Mouse (Mus musculus): ENCODE data around the gene Cdkal1.

The Cdkal1 gene

DNA sequence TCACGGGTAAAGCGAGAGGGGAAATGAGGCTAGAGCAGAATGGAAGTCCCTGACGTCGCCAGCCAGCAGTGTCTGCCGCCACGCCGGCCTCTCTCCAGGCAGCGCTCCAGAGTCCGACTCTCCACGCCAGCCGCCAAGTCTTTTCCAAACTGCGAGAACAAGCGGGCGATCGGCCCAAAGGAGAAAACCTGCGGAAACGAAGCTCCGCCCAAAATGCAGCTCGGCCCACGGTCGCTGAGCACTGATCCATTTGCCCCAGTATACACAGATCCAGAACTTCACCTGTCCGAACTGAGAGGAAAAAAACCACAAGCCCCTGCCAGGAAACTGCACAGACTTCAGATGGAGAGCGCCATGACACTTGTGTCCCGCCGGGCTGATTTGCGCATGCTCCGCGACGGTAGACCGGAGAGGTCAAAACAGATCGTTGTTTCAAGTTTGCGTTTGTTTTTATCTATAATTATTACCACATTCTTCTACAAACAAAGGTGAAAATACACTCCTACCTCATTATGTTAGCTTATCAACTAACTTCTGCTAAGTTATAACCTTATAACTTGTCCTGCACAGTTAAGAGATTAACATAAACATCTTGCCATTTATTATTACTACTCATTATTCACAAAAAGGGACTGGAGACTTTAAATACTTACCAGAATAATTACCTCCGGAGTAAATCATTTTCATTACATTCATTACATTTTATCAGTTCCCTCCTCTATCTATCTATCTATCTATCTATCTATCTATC, at the start of gene Cdkal1:
Cdkal1 (minus strand) TSS at position 394 of the 751 bp plus-strand sequence.
- DNase-seq (ENCODE audit: low read depth): peak; percentile 90

DNA sequence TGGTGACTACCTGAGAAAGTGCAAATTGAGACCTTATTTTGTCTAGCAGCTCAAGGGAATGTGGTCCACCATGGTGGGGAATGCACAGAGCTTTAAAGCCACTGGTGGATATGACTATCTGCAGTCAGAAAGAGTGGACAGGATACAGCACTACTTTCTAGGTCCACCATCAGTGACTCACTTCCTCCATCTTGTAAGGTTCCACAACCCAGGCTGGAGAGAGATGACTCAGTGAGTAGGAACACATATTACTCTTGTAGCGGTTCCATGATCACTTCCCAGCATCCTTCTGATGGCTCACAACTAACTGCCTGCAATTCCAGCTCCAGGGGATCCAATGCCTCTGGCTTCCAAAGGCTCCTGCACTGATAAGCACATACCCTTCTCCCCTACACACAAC, 47.9 kb upstream of the Cdkal1 start:
- DNase-seq (ENCODE audit: low read depth): peak; percentile 13

DNA sequence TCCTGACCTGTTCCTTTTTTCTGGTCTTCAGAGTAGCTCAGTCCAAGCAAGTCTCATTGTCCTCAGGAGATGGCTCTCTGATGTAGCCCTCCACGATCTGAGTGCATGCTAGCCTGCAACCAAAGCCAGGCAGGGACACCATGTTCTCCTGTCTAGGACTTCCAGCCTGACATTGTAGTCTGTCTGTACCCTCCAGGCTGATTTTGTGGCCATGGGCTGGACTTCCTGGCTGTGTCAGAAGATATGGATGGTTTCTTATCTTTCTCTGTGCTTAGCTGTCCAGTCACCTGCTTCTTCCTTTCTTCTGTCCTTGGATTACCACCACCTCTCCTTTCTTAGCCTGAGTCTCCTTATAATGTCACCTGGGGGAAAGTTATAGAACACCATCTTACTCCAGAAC, 47.2 kb upstream of the Cdkal1 start:
- no peak for DNase-seq (ENCODE audit: low read depth)

DNA sequence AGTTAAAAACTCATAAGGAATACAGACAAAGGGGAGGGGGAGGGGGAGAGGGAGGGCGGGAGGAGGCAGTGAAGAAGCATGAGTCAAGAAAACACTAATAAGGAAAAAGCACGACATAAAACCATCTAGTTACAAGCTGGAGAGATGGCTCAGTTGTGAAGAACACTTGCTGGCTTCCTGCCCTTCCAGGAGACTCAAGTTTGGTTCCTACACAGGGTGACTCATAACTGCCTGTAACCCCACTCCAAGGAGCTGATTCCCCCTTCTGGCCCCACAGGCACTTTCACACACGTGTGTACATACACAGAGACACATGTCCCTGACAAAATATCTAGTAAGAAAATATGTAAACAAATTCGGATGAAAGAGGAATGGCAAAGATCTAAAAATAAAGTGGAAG, 46.2 kb upstream of the Cdkal1 start:
- peak; percentile 66 for DNase-seq (ENCODE audit: low read depth)

DNA sequence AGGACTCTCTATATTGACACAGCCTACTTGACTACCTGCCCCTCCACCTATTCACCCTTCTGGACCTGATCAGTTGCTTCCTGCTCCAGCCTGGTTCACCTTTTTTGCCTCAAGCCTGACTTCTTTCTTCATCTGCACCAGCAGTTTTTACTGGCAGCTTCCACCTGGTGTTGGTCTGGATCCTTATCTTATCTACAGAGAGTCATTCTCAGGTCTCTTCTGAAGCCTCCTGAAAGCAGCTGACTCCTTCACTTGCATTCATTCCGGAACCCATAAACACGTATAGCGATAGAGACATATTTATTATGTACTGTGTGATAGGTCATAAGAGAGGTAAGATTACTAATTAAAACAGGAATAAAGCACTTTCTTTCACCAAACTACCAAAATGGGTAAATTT, 11.3 kb upstream of the Cdkal1 start:
- no peak for DNase-seq (ENCODE audit: low read depth)

DNA sequence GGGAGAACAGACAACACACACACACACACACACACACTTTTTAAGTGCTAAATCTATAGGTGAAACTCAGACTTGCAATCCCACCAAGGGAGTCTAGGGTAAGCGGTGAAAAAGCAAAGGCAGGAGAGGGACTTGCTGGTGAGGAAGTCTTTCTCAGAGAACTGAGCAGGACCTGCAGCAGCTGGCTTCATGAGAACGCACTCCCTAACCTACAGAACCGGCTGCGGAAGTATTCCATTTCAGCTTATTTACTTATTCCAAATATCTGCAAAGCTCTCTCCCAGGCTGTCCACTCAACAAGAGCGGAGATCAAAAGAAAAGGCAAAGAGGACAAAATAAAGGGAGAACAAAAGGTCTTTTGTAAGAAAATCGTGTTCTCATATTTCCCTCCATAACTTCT, 8.9 kb upstream of the Cdkal1 start:
- DNase-seq (ENCODE audit: low read depth): no peak

DNA sequence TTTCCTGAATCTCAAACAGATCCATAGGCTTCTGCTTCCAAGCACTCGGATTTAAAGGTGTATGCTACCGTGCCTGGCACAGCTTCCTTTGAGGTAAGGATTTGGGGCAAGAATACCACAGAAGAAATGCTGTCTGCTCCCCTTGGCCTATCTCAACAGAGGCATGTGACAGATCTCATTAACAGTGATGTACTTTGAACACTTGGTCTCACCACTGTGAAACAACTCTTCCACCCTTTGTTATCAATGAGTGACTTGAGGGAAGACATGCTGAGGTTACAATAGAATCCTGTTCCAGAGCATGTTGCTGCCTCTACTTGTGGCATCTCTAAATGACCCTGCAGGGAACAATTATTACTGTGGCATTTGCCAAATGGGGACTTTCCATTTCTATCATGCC, 4.6 kb upstream of the Cdkal1 start:
- no peak for DNase-seq (ENCODE audit: low read depth)

DNA sequence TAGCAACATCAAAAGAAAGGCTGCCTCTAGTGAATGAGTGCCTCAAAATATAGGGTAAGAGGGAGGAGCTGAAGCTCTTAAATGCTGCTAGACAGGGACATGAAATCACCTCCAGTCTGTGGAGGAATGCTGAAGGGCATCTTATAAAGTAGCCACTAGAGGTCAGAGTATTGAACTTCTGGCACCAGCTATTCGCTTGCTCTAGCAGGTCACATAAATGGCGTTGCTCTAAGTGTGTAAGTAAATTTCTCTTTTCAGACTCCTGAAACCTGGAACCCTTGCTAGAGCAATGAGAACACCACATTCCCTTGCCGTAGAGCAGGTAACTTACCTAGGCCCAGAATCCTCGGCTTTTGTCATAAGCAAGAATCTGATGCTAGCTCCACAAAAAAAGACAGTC, 2.0 kb upstream of the Cdkal1 start:
- DNase-seq (ENCODE audit: low read depth): peak; percentile 73

DNA sequence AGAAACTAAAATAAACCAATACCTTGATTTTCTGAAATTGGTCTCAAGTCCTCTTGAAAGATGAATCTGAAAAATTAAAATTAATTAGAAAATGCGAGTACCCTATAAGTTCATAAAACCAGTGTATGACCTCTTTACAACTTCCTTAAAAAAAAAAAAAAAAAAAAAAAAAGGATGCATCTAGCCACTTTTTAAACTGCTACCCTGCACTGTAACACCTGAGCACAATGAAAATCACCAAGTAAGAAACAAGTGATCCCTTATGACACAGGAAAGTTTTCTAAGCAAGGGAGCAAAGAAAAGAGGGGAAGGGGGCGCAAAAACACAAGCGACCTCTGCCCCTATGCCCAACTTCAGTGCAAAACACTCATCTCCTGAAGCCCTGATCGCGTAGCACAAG, 598 bp downstream of the Cdkal1 start:
- no peak for DNase-seq (ENCODE audit: low read depth)

DNA sequence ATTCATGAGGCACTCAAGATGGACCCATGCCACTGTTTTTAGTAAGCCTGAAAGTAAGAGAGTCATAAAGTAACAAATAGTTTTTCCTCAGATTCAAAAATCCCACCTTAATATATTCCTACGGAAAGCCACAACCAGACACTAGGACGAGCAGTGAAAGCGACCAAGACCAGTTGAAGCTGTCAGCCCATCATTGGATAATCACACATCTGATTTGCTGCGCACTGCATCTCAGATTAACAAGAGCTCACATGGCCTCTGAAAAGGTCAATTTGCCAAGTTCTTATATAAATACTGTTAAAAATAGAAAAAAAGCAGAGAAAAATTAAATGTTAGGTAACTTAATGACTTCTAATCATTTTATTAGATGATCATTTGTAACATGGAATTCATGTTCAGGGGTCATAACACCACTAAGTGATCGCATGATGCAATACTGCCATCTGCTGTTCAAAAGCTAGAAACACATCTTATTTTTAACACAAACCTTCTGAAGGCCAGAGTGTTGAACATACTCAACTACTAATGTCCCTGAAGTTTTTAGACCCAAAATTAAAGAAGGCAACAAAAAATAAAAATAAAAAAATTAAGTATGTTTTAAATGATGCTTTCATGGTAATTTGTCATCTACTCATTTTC, 16.9 kb downstream of the Cdkal1 start:
- DNase-seq (ENCODE audit: low read depth): peak; percentile 74

DNA sequence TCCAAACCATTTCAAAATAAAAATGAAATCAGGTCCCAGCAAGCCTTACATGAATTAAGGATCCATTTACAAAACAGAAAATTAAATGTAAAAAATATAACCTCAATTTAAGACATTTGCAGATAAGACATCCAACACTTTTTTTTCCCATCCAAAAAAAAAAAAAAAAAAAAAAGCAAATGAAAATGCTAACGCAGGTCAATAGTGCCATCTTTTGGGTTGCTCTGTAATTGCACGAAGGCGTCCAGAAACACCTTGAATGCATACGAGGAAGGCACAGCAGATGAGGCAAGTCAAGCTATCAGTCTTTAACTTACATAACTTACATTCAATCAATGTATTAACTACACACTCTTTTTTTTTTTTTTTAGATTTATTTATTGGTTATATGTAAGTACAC, 20.3 kb downstream of the Cdkal1 start:
- DNase-seq (ENCODE audit: low read depth): peak; percentile 74

DNA sequence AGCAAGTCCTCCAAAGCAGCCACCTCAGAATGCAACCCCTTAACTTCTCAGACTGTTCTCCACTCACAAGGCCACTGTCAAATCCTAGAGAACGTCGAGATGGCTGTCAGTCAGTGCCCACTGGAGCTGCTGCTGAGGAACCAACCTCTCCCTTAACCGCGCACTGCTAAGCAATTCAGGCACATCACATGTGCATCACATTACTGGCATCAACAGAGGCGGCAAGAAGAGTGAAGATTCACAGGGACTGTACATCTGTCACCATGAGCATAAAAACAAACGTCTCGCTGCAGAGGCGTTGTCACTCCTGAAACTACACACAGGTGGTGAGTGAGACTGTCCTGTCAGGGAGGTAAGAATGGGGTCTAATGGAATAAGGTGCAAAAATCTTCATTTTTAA, 21.7 kb downstream of the Cdkal1 start:
- DNase-seq (ENCODE audit: low read depth): no peak

DNA sequence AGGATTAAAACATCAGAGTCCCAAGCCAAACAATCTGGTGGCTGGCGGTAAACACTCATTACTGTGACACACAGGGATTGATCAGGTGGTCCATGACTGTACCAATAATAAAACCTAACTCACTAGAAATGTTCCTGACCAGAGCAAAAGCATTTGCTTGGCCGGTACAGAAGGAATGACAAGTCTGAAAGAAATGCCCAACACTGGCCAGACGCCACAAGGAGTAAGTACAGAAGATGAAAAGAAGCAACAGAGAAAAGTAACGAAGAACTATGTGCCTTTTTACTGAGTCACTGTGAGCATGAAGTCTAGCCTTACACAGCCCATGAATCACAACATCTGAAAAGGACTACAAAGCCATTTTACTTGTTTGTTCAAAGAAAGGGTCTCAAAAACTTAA, 24.3 kb downstream of the Cdkal1 start:
- DNase-seq (ENCODE audit: low read depth): peak; percentile 88

DNA sequence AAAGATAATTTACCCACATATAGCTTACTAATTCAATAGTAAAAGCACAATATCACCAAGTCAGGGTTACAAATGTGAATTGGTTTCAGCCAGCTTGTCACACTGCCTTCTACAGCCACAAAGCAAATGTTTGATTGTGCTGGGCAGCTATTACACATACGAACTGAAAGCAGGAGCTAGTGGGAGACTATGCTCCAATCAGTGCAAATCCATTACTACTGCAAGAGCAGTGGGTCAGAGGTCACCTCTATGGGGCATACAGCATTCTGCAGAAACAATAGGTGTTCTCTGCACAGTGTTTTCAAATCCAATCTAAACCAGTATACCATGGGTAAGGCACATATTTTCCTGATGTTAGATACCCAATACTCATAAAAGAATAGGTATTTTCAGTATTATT, 27.4 kb downstream of the Cdkal1 start:
- DNase-seq (ENCODE audit: low read depth): no peak

DNA sequence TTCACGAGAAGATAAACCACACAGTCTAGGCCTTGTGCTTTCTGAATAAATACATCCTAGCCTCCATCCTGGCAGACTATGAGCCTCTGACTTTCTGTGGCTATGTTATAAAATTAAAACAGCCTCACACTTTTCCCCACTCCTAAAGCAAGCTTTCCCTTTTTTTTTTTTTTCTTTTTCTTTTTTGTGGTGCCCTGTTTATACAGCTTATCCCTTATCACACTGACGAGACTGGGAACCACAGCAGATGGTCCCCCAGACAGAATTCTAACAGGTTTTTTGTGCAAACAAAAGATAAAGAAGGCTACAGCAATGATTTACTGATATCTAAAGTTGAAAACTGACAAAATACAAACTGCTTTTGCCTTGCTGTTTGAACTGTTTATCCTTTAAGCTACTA, 29.0 kb downstream of the Cdkal1 start:
- no peak for DNase-seq (ENCODE audit: low read depth)

DNA sequence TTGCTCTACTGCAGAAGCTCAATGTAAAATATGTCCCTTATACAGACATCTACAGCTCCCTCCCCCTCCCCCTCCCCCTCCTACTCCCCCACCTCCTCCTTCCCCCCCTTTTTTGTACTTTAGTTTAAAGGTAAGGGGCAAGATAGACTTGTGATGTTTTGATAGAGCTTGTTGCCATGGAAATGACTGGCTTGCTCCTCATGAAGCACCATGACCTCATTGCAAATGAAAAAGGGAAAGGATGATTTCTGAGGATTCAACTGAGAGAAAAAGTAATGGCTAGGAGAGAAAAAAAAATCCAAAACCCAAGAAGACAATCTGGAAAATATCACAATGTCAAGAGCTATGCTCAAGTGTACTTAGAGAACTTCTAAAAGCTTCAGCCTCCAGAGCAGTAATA, 29.4 kb downstream of the Cdkal1 start:
- no peak for DNase-seq (ENCODE audit: low read depth)

DNA sequence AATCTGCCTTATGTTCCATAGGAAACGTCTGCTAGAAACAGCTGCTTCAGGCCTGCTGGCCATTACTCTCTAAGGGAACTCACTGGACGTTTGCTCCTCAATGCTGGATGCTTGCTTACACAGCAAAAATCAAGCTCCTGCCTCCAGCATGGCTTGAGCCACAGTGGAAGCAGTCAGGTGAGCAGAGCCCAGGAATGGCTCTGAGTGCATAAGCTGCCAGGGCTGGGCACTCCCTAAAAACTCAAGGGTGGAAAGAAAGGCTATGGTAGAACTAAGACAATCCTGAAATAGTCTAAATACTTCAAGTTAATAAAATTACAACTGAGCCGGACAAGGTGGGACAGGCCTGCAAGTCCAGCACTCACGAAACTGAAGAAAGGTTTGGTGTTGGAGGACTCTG, 30.7 kb downstream of the Cdkal1 start:
- no peak for DNase-seq (ENCODE audit: low read depth)

DNA sequence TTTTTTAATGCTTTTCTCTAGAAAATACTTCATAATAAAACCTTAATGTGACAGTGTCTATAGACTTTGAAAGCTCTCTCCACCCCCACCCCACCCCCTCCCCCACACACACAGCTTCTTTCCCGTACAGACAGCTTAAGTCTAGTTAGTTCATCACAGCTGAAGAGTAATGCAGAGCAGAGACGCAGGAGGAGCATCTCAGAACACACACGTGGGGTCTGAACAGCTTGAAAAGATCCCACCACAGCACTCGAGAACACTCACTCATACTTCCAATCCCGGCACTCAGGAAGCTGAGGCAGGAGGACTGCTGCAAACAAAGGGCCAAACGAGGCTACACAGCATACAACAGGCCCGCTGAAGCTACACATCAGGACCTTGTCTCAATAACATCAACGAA, 31.1 kb downstream of the Cdkal1 start:
- no peak for DNase-seq (ENCODE audit: low read depth)

DNA sequence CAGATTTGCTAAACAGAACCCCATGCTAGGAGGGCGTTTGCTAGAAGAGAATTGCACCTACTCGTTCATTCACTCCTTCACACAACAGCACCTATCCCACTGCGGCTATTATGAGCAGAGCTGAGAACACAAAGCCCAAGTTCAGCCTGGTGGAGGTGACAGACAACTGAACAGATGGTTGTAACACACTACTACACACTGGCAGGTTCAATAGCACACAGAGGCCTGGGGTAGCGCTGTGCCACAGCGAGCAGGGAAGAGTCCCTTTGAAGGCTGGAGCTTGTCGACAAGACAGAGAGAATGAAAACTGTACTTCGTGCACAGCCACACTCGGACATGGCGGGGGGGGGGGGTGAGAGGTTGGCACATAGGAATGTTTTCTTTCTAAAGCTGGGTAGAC, 31.6 kb downstream of the Cdkal1 start:
- DNase-seq (ENCODE audit: low read depth): no peak

DNA sequence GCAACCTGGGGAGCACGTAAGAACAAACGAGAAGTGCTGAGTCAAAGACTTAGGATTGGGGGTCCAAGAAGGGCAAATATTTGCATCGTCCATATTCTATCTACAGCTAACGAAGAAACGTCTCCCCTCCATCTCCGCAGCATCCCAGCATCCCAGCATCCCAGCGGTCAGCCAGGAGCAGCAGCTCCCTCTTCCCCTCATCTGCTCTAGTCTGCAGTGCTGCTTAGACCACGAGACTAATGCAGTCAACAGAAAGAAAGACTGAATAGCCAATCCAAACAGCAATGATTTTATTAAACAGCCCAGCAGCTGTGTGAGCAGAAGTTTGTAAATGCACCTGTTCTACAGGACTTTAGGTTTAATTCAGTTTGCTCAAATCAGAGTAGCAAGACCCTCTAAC, 32.0 kb downstream of the Cdkal1 start:
- DNase-seq (ENCODE audit: low read depth): no peak

DNA sequence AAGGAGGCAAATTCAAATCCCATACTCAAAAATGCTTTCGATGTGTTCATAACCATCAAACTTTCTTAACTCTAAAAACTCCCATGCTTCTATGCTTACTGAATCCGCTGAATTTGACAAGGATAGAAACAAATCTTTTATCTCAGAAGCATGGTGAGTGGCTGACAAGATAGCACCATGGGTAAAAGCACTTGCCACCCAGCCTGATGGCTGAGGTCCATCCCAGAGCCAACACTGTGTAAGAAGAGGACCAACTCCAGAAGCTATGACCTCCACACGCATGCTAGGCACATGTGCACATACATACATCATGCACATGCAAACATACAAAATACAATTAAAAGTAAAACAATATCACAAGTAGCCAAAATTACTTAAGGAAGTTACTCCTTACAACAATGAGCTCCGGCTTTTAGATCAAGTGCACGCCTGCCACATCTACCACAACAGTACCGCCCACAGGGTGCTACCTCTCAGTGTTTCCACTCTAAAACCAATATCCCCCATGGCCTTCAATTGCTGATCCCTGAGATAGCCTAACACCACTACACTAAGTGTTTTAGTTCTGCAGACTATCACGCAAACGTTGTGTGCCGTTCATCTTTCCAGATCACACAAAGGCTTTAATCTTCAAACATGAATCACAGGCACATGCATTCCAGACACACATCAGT, 35.4 kb downstream of the Cdkal1 start:
- DNase-seq (ENCODE audit: low read depth): no peak

DNA sequence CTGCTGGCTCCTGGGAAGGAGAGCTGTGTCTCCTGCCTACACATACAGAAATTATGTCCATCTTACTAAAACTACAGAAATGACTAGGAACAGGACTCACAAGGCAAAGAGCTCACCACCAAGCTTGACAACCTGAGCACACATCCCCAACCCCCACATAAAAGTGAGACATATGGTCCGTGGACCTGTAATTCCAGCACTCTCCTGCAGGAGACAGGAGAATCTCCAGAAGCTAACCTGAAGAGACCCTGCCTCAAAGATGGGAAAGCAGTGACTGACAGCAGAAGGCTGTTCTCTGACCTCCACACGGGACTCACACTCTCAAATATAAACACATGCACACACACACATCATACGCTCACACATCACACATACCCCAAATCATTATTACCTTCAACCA, 36.3 kb downstream of the Cdkal1 start:
- no peak for DNase-seq (ENCODE audit: low read depth)

DNA sequence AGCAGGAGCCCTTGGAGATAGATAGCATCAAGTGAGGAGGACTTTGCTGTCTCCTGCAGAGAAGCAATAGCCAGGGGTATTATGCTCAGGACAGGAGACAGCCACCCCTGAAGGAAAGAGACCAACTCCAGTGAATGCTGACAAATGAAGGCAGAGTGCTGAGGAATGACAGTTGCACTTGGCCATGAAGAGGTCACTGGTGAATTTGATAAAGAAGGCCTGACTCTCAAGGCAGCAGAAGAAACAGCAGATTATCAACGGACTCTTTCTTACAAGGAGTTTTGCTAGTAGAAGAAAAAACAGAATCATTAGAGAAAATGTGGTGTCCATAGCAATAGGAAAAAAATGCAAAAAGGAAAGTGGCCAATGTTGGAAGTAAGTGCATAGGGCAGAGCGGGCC, 37.2 kb downstream of the Cdkal1 start:
- DNase-seq (ENCODE audit: low read depth): no peak

DNA sequence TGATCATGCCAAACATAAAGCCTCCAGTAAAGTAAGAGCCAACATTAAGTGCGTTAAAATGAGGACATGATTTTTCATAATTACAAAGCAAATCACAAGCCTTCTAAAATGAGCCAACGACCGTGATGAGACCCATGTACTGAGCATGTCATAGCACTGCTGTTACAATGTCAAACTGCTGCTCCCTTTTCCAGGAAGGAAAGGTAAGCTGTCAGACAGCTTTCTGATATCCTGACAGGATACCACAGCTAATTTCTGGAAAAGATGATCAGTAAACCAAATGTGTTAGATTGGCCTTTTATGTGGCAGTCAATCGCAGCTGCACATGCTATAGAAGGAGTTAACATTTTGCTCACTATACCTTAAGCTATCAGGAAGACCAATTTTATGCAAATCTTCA, 44.7 kb downstream of the Cdkal1 start:
- DNase-seq (ENCODE audit: low read depth): no peak
